Mouse (Mus musculus): ENCODE results near the gene Atp2b4. TPM values are rescaled to one million over a fixed set of nuclear protein-coding genes. Genes with fewer than 3 reads are reported as not detected.

Atp2b4 gene
- polyA plus RNA-seq, 1 experiment from 2014 or later = 34.8 TPM

DNA sequence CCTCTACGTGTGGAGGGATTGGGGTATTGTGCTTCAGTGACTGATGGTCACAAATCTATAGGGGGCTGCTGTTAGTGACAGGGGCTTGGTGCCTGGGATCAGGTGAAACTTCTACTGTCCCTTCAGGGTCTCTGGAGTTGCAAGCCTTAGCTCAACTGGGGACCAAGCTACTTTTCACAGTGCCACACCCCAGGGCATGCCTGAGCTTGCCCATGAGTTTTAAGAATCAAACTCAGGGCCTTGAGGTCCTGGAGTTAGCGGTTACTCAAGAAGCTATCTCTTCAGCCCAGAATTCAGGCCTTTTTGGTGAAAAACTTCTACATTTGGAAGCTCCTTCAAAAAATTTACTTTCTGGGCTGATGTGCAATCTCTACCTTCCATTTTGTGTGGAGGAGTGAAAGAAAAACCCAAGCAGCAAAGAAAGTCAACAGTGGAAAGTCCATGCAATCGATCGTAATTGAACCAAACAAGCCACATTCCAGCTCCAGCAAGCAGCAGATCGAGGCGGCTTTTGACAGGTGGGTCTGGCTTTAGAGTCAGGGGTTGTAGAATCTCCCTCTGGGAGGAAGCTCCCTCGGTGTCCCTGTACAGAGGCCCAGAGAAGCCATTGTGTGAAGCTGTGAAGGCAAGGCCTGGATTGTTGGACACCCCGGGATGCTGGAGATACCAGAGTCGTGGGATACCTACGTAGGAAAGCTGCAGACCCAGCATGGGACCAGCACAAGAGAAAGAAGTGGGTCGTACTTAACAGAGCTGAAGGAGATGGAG lies 136.5 kb downstream of the Atp2b4 start:
- no peak overlapping the region for H3K9ac ChIP-seq (ENCODE audit: low read depth, low read length)
- peak overlapping the region; percentile 54 for H3K27ac ChIP-seq (ENCODE audit: low read length)
- ATAC-seq (ENCODE audit: low read depth) = no peak
- no peaks in the 10 kb centered on the region for H3K27me3 ChIP-seq (ENCODE audit: control insufficient read depth, insufficient read depth, low read depth, low read length)
- WGBS (ENCODE audit: insufficient replicate concordance) = 50% methylated on average over 11 of the region's 11 CpGs
- H3K4me2 ChIP-seq (ENCODE audit: low read depth, low read length) = peak overlapping the region; percentile 10
- H3K4me3 ChIP-seq (ENCODE audit: low read depth, low read length) = peak overlapping the region; percentile 23
- H3K9me3 ChIP-seq (replicated peaks; ENCODE audit: control insufficient read depth, low read length) = no peaks in the 10 kb centered on the region
- no peaks in the 10 kb centered on the region for H3K36me3 ChIP-seq (ENCODE audit: control insufficient read depth, insufficient read depth)
- H3K4me1 ChIP-seq (ENCODE audit: control insufficient read depth, low read depth, low read length) = peaks cover 7% of the 10 kb centered on the region

DNA sequence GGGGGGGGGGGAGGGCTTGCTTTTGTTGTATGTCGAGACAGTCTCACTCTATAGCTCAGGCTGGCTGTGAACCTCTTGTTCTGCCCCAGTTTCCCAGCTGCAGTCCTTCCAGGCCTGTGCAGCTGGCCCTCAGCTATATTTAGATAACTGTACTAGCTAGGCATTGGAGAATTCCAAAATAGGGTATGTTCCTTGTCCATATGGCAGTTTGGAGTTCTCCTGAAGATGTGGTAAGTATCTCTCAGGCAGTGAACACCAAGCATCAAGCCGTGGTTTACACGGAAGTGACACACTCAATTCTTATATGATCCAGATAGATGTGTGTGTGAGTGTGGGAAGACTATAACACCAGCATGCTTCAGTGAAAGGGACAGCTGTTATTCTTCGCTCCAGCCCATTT lies 137.4 kb downstream of the Atp2b4 start:
- Histone ChIP-seq H3K36me3 (ENCODE audit: control insufficient read depth, insufficient read depth) (peaks cover 5% of the 10 kb centered on the region), H3K4me3 (ENCODE audit: low read depth, low read length) (no peak overlapping the region), H3K4me1 (ENCODE audit: control insufficient read depth, low read depth, low read length) (peaks cover 11% of the 10 kb centered on the region), H3K9ac (ENCODE audit: low read depth, low read length) (no peak overlapping the region), H3K4me2 (ENCODE audit: low read depth, low read length) (no peak overlapping the region), H3K27me3 (ENCODE audit: control insufficient read depth, insufficient read depth, low read depth, low read length) (no peaks in the 10 kb centered on the region), H3K9me3 (replicated peaks; ENCODE audit: control insufficient read depth, low read length) (no peaks in the 10 kb centered on the region), H3K27ac (ENCODE audit: low read length) (no peak overlapping the region)
- 80% methylated on average over 4 of the region's 4 CpGs for WGBS (ENCODE audit: insufficient replicate concordance)
- ATAC-seq (ENCODE audit: low read depth) = no peak

GRCm38 (mm10) chr1:133662941-133663340 lies 137.9 kb downstream of the Atp2b4 start:
- Histone ChIP-seq H3K27ac (ENCODE audit: low read length) (no peak overlapping the region), H3K9me3 (replicated peaks; ENCODE audit: control insufficient read depth, low read length) (no peaks in the 10 kb centered on the region), H3K4me3 (ENCODE audit: low read depth, low read length) (no peak overlapping the region), H3K4me2 (ENCODE audit: low read depth, low read length) (no peak overlapping the region), H3K36me3 (ENCODE audit: control insufficient read depth, insufficient read depth) (peaks cover 10% of the 10 kb centered on the region), H3K27me3 (ENCODE audit: control insufficient read depth, insufficient read depth, low read depth, low read length) (no peaks in the 10 kb centered on the region), H3K9ac (ENCODE audit: low read depth, low read length) (no peak overlapping the region), H3K4me1 (ENCODE audit: control insufficient read depth, low read depth, low read length) (peaks cover 16% of the 10 kb centered on the region)
- WGBS (ENCODE audit: insufficient replicate concordance) = 86% methylated on average over 7 of the region's 7 CpGs
- no peak for ATAC-seq (ENCODE audit: low read depth)

- peak within 1 kb of the TSS; percentile 73 for H3K4me3 ChIP-seq (ENCODE audit: low read depth, low read length)
- H3K27me3 ChIP-seq (ENCODE audit: control insufficient read depth, insufficient read depth, low read depth, low read length) = no peaks in the 10 kb centered on the region
- H3K9me3 ChIP-seq (replicated peaks; ENCODE audit: control insufficient read depth, low read length) = no peaks in the 10 kb centered on the region
- 2% methylated on average over 26 of the region's 26 CpGs for WGBS (ENCODE audit: insufficient replicate concordance)
- peak; percentile 99 for ATAC-seq (ENCODE audit: low read depth)
- peak within 1 kb of the TSS; percentile 79 for H3K9ac ChIP-seq (ENCODE audit: low read depth, low read length)
- peak within 1 kb of the TSS; percentile 79 for H3K4me2 ChIP-seq (ENCODE audit: low read depth, low read length)
- H3K27ac ChIP-seq (ENCODE audit: low read length) = peak within 1 kb of the TSS; percentile 77
- H3K4me1 ChIP-seq (ENCODE audit: control insufficient read depth, low read depth, low read length) = peaks cover 21% of the 10 kb centered on the region
- H3K36me3 ChIP-seq (ENCODE audit: control insufficient read depth, insufficient read depth) = peaks cover 17% of the 10 kb centered on the region
These were observed 139.5 kb downstream of the Atp2b4 start, which contains the start of gene Gm38394 for GRCm38 (mm10) chr1:133661203-133661933. Gene Gm38394, minus strand, starts transcription at chr1:133661318.

- H3K4me2 ChIP-seq (ENCODE audit: low read depth, low read length) = peak within 1 kb of the TSS; percentile 79
- peak; percentile 67 for ATAC-seq (ENCODE audit: low read depth)
These were observed 140.2 kb downstream of the Atp2b4 start, which contains the start of gene Zbed6 for GRCm38 (mm10) chr1:133660466-133661202. Gene Zbed6, minus strand, starts transcription at chr1:133660885.

GRCm38 (mm10) chr1:133658878-133659277 lies 142.0 kb downstream of the Atp2b4 start:
- no peak overlapping the region for H3K27ac ChIP-seq (ENCODE audit: low read length)
- no peaks in the 10 kb centered on the region for H3K9me3 ChIP-seq (replicated peaks; ENCODE audit: control insufficient read depth, low read length)
- no peak overlapping the region for H3K4me3 ChIP-seq (ENCODE audit: low read depth, low read length)
- WGBS (ENCODE audit: insufficient replicate concordance) = 90% methylated on average over 3 of the region's 3 CpGs
- no peak for ATAC-seq (ENCODE audit: low read depth)
- peaks cover 21% of the 10 kb centered on the region for H3K4me1 ChIP-seq (ENCODE audit: control insufficient read depth, low read depth, low read length)
- peaks cover 17% of the 10 kb centered on the region for H3K36me3 ChIP-seq (ENCODE audit: control insufficient read depth, insufficient read depth)
- no peak overlapping the region for H3K4me2 ChIP-seq (ENCODE audit: low read depth, low read length)
- H3K9ac ChIP-seq (ENCODE audit: low read depth, low read length) = no peak overlapping the region
- H3K27me3 ChIP-seq (ENCODE audit: control insufficient read depth, insufficient read depth, low read depth, low read length) = no peaks in the 10 kb centered on the region

More at GRCm38 (mm10) chr1:133660466-133661202, 140.2 kb downstream of the Atp2b4 start, which contains the start of gene Zbed6:
- H3K36me3 ChIP-seq (ENCODE audit: control insufficient read depth, insufficient read depth) = peaks cover 17% of the 10 kb centered on the region
- under 1% methylated on average over 41 of the region's 41 CpGs for WGBS (ENCODE audit: insufficient replicate concordance)
- H3K9me3 ChIP-seq (replicated peaks; ENCODE audit: control insufficient read depth, low read length) = no peaks in the 10 kb centered on the region
- peak within 1 kb of the TSS; percentile 73 for H3K4me3 ChIP-seq (ENCODE audit: low read depth, low read length)
- peak within 1 kb of the TSS; percentile 77 for H3K27ac ChIP-seq (ENCODE audit: low read length)
- H3K4me1 ChIP-seq (ENCODE audit: control insufficient read depth, low read depth, low read length) = peaks cover 21% of the 10 kb centered on the region
- H3K27me3 ChIP-seq (ENCODE audit: control insufficient read depth, insufficient read depth, low read depth, low read length) = no peaks in the 10 kb centered on the region
- H3K9ac ChIP-seq (ENCODE audit: low read depth, low read length) = peak within 1 kb of the TSS; percentile 79

GRCm38 (mm10) chr1:133656811-133657210 lies 144.0 kb downstream of the Atp2b4 start:
- peaks cover 17% of the 10 kb centered on the region for H3K36me3 ChIP-seq (ENCODE audit: control insufficient read depth, insufficient read depth)
- H3K9me3 ChIP-seq (replicated peaks; ENCODE audit: control insufficient read depth, low read length) = no peaks in the 10 kb centered on the region
- no peak overlapping the region for H3K4me3 ChIP-seq (ENCODE audit: low read depth, low read length)
- no peak overlapping the region for H3K4me2 ChIP-seq (ENCODE audit: low read depth, low read length)
- H3K27ac ChIP-seq (ENCODE audit: low read length) = no peak overlapping the region
- H3K4me1 ChIP-seq (ENCODE audit: control insufficient read depth, low read depth, low read length) = peaks cover 21% of the 10 kb centered on the region
- WGBS (ENCODE audit: insufficient replicate concordance) = 84% methylated on average over 5 of the region's 5 CpGs
- no peak overlapping the region for H3K9ac ChIP-seq (ENCODE audit: low read depth, low read length)
- H3K27me3 ChIP-seq (ENCODE audit: control insufficient read depth, insufficient read depth, low read depth, low read length) = no peaks in the 10 kb centered on the region
- ATAC-seq (ENCODE audit: low read depth) = no peak

DNA sequence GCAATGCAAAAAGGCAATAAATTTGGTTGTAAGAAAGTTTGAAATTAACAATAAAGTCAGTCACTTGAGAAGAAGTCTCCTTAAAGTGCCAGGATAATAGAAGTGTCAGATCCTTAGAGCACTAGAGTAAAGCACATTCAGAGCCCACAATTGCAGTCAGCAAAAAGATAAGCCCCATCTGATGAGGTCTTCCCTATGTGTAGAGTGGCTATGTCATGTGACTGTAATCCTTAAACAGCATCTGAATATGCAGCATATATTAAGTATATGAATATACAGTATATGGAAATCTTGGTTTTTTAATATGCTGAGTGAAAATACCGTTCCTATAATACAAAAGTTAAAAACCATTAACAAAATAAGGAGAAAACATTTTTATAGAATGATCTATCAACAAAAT lies 147.8 kb downstream of the Atp2b4 start:
- H3K4me2 ChIP-seq (ENCODE audit: low read depth, low read length) = no peak overlapping the region
- H3K27ac ChIP-seq (ENCODE audit: low read length) = no peak overlapping the region
- H3K4me1 ChIP-seq (ENCODE audit: control insufficient read depth, low read depth, low read length) = peaks cover 6% of the 10 kb centered on the region
- no peaks in the 10 kb centered on the region for H3K9me3 ChIP-seq (replicated peaks; ENCODE audit: control insufficient read depth, low read length)
- H3K9ac ChIP-seq (ENCODE audit: low read depth, low read length) = no peak overlapping the region
- H3K36me3 ChIP-seq (ENCODE audit: control insufficient read depth, insufficient read depth) = peaks cover 8% of the 10 kb centered on the region
- no peak for ATAC-seq (ENCODE audit: low read depth)
- H3K4me3 ChIP-seq (ENCODE audit: low read depth, low read length) = no peak overlapping the region
- no peaks in the 10 kb centered on the region for H3K27me3 ChIP-seq (ENCODE audit: control insufficient read depth, insufficient read depth, low read depth, low read length)
- WGBS (ENCODE audit: insufficient replicate concordance) = 81% methylated on average over 1 of the region's 1 CpGs

Data from liver, embryonic 16.5 days (tissue).